Mouse (Mus musculus): ENCODE measurements around the gene Gcnt2. TPM values are rescaled to one million over a fixed set of nuclear protein-coding genes. Genes with fewer than 3 reads are reported as not detected.

Gcnt2 gene
- polyA plus RNA-seq (2012; fragmentation: generic; extraction: Trizol): 5.3 TPM

- Histone ChIP-seq H3K36me3 (ENCODE audit: control insufficient read depth, insufficient read depth) (no peaks in the 10 kb centered on the region), H3K27me3 (ENCODE audit: control insufficient read depth, insufficient read depth, insufficient read length) (no peaks in the 10 kb centered on the region), H3K4me2 (ENCODE audit: low read depth) (peak within 1 kb of the TSS; percentile 71), H3ac (ENCODE audit: control insufficient read depth, insufficient read length) (no peak within 1 kb of the TSS), H3K79me2 (ENCODE audit: control insufficient read depth, insufficient read depth) (no peaks in the 10 kb centered on the region), H3K4me3 (no peak within 1 kb of the TSS)
- TF ChIP-seq TCF12 (IDR thresholded peaks at IDR 0.05; ENCODE audit: insufficient read depth, poor library complexity, severe bottlenecking) (no peak), CEBPB (IDR thresholded peaks at IDR 0.05; ENCODE audit: insufficient read depth, poor library complexity, severe bottlenecking) (no peak), MYOG (IDR thresholded peaks at IDR 0.05; ENCODE audit: control insufficient read depth in 1 of 3, insufficient read depth in 1 of 3, insufficient read length in 2 of 3, low read depth in 2 of 3) (no peak), MYOD1 (IDR thresholded peaks at IDR 0.05; ENCODE audit: control insufficient read depth in 1 of 3, insufficient read length in 2 of 3, low read depth in 2 of 3) (no peak), E2F4 (IDR thresholded peaks at IDR 0.05; ENCODE audit: insufficient read depth) (no peak), MAX (IDR thresholded peaks at IDR 0.05; ENCODE audit: low read depth) (no peak)
Observed at GRCm38 (mm10) chr13:40859652-40860399, at the start of gene Gcnt2. Gene Gcnt2 (plus strand): TSS chr13:40859754.

GRCm38 (mm10) chr13:40820617-40821016 is 38.9 kb upstream of the Gcnt2 start:
- H3K79me2 ChIP-seq (ENCODE audit: control insufficient read depth, insufficient read depth): no peaks in the 10 kb centered on the region
- H3K4me3 ChIP-seq: no peak overlapping the region
- H3K4me2 ChIP-seq (ENCODE audit: low read depth): no peak overlapping the region
- H3ac ChIP-seq (ENCODE audit: control insufficient read depth, insufficient read length): no peak overlapping the region
- peaks cover 7% of the 10 kb centered on the region for H3K27me3 ChIP-seq (ENCODE audit: control insufficient read depth, insufficient read depth, insufficient read length)
- no peak for TF ChIP-seq POLR2A (IDR thresholded peaks at IDR 0.05; ENCODE audit: insufficient read length, low read depth)
- TF ChIP-seq MAX (IDR thresholded peaks at IDR 0.05; ENCODE audit: low read depth): no peak
- TF ChIP-seq E2F4 (IDR thresholded peaks at IDR 0.05; ENCODE audit: insufficient read depth): no peak
- TF ChIP-seq SRF (IDR thresholded peaks at IDR 0.05; ENCODE audit: control insufficient read depth, insufficient read length, low read depth): no peak
- no peak for TF ChIP-seq TCF12 (IDR thresholded peaks at IDR 0.05; ENCODE audit: insufficient read depth, poor library complexity, severe bottlenecking)
- no peak for TF ChIP-seq TCF3 (IDR thresholded peaks at IDR 0.05; ENCODE audit: insufficient read length, low read depth)
- no peak for TF ChIP-seq CEBPB (IDR thresholded peaks at IDR 0.05; ENCODE audit: insufficient read depth, poor library complexity, severe bottlenecking)
- no peak for TF ChIP-seq POLR2AphosphoS2 (IDR thresholded peaks at IDR 0.05; ENCODE audit: insufficient read length, low read depth)
- H3K36me3 ChIP-seq (ENCODE audit: control insufficient read depth, insufficient read depth): no peaks in the 10 kb centered on the region

DNA sequence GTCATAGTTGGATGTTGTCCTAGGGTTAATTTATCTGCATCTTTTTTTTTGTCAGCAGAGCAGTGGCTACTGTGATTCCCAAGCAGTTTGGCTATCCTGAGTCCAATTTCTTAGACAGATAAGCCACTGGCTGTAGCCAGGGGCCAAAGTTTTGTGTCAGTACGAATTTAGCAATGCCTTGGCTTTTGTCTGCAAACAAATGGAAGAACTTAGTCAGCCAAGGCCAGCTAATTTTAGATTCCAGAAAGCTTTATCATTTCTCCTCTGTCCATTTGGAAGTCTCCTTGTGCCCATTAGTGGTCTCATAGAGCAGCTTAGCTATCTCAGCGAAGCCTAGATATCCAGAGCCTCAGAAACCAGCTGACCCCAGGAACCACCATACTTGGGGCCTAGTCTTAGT is 37.6 kb upstream of the Gcnt2 start:
- Histone ChIP-seq H3ac (ENCODE audit: control insufficient read depth, insufficient read length) (no peak overlapping the region), H3K36me3 (ENCODE audit: control insufficient read depth, insufficient read depth) (no peaks in the 10 kb centered on the region), H3K27me3 (ENCODE audit: control insufficient read depth, insufficient read depth, insufficient read length) (peaks cover 12% of the 10 kb centered on the region), H3K79me2 (ENCODE audit: control insufficient read depth, insufficient read depth) (no peaks in the 10 kb centered on the region), H3K4me2 (ENCODE audit: low read depth) (no peak overlapping the region), H3K4me3 (no peak overlapping the region)
- TF ChIP-seq POLR2AphosphoS2 (IDR thresholded peaks at IDR 0.05; ENCODE audit: insufficient read length, low read depth) (no peak), REST (IDR thresholded peaks at IDR 0.05; ENCODE audit: insufficient read depth, insufficient read length) (no peak), CEBPB (IDR thresholded peaks at IDR 0.05; ENCODE audit: insufficient read depth, poor library complexity, severe bottlenecking) (no peak), USF1 (IDR thresholded peaks at IDR 0.05; ENCODE audit: low read depth) (no peak), POLR2A (IDR thresholded peaks at IDR 0.05; ENCODE audit: insufficient read length, low read depth) (no peak), MAX (IDR thresholded peaks at IDR 0.05; ENCODE audit: low read depth) (no peak), E2F4 (IDR thresholded peaks at IDR 0.05; ENCODE audit: insufficient read depth) (no peak), SRF (IDR thresholded peaks at IDR 0.05; ENCODE audit: control insufficient read depth, insufficient read length, low read depth) (no peak), TCF3 (IDR thresholded peaks at IDR 0.05; ENCODE audit: insufficient read length, low read depth) (no peak), MYOG (IDR thresholded peaks at IDR 0.05; ENCODE audit: control insufficient read depth in 1 of 3, insufficient read depth in 1 of 3, insufficient read length in 2 of 3, low read depth in 2 of 3) (no peak), TCF12 (IDR thresholded peaks at IDR 0.05; ENCODE audit: insufficient read depth, poor library complexity, severe bottlenecking) (no peak), MYOD1 (IDR thresholded peaks at IDR 0.05; ENCODE audit: control insufficient read depth in 1 of 3, insufficient read length in 2 of 3, low read depth in 2 of 3) (no peak)

DNA sequence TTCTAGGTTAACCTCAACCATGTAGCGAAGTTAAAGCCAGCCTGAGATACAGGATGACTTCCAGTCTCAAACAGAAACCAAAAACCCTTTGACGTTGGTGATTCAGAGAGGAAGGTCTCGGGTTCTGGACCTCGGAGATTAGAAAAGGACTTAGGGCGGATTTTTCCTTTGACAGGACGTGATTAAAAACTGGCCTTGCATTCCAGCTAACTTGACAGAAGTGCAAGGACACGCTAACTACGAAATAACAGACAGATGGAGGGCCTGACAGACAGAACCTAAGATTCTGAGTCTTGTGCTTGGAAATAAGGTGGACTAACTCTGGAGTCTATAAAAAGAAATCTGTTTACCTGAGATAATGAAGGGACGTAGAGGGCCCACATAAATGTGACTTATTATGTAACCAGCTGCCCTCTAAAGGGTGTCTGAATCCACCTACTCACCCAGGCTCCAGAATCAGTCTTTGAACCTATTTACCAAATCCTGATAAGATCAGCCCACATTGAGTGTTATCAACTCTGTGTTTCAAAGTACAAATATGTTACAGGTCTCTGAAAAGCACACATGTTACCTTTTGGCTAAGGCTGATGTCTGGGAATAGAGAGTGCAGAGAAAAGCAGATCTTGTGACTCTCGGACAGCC is 18.3 kb upstream of the Gcnt2 start:
- Histone ChIP-seq H3K4me3 (no peak overlapping the region), H3K4me2 (ENCODE audit: low read depth) (peak overlapping the region; percentile 18), H3K36me3 (ENCODE audit: control insufficient read depth, insufficient read depth) (no peaks in the 10 kb centered on the region), H3ac (ENCODE audit: control insufficient read depth, insufficient read length) (no peak overlapping the region), H3K79me2 (ENCODE audit: control insufficient read depth, insufficient read depth) (no peaks in the 10 kb centered on the region), H3K27me3 (ENCODE audit: control insufficient read depth, insufficient read depth, insufficient read length) (peaks cover 12% of the 10 kb centered on the region)
- TF ChIP-seq POLR2A (IDR thresholded peaks at IDR 0.05; ENCODE audit: insufficient read length, low read depth) (no peak), POLR2AphosphoS2 (IDR thresholded peaks at IDR 0.05; ENCODE audit: insufficient read length, low read depth) (no peak), REST (IDR thresholded peaks at IDR 0.05; ENCODE audit: insufficient read depth, insufficient read length) (no peak), CEBPB (IDR thresholded peaks at IDR 0.05; ENCODE audit: insufficient read depth, poor library complexity, severe bottlenecking) (no peak), MAX (IDR thresholded peaks at IDR 0.05; ENCODE audit: low read depth) (no peak), MYOG (IDR thresholded peaks at IDR 0.05; ENCODE audit: control insufficient read depth in 1 of 3, insufficient read depth in 1 of 3, insufficient read length in 2 of 3, low read depth in 2 of 3) (no peak), TCF3 (IDR thresholded peaks at IDR 0.05; ENCODE audit: insufficient read length, low read depth) (no peak), TCF12 (IDR thresholded peaks at IDR 0.05; ENCODE audit: insufficient read depth, poor library complexity, severe bottlenecking) (no peak), E2F4 (IDR thresholded peaks at IDR 0.05; ENCODE audit: insufficient read depth) (no peak), USF1 (IDR thresholded peaks at IDR 0.05; ENCODE audit: low read depth) (no peak), SRF (IDR thresholded peaks at IDR 0.05; ENCODE audit: control insufficient read depth, insufficient read length, low read depth) (no peak), MYOD1 (IDR thresholded peaks at IDR 0.05; ENCODE audit: control insufficient read depth in 1 of 3, insufficient read length in 2 of 3, low read depth in 2 of 3) (no peak)

Data from myocyte (in vitro differentiated cells).